Mouse (Mus musculus) liver, adult 2 months (tissue): ENCODE measurements around the gene Rem1.

Experiments
- CTCF ChIP-seq: fragments of 200-500 bp; IDR thresholded peaks from 2 replicates; pipeline ENCODE4 v1.5.1; 2011; ENCODE audit warnings: low read depth, low read length, control low read depth
- POLR2A ChIP-seq: fragments of 200-500 bp; IDR thresholded peaks from 2 replicates; pipeline ENCODE4 v1.6.1; 2011; ENCODE audit warnings: low read length, control low read depth; ENCODE audit not compliant: insufficient read depth; ENCODE audit errors: extremely low read depth

DNA sequence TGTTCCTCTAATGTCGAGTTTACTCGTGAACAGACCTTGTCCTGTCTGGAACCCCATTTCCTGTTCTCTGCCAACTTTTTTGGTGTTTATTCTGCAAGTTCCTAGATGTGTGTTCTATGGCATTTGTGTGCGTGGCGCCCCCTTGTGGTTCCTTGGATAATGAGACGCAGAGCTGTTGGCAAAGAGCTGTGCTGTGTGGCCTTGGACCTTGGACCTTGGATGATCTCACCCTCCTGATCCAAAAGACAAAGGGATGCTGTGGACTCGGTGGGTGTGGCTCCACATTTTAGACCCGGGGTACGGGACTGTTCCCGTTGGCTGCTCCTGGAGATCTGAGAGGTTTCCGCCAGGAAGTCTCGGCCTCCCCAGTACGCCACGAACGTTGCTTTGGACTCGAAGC is 22.7 kb upstream of the Rem1 start, which contains the start of gene Defb36:
- TF ChIP-seq POLR2A (no peak), CTCF (peak; percentile 47)
